Mouse (Mus musculus): Measurements from ENCODE around the gene Rab5c.

DNA sequence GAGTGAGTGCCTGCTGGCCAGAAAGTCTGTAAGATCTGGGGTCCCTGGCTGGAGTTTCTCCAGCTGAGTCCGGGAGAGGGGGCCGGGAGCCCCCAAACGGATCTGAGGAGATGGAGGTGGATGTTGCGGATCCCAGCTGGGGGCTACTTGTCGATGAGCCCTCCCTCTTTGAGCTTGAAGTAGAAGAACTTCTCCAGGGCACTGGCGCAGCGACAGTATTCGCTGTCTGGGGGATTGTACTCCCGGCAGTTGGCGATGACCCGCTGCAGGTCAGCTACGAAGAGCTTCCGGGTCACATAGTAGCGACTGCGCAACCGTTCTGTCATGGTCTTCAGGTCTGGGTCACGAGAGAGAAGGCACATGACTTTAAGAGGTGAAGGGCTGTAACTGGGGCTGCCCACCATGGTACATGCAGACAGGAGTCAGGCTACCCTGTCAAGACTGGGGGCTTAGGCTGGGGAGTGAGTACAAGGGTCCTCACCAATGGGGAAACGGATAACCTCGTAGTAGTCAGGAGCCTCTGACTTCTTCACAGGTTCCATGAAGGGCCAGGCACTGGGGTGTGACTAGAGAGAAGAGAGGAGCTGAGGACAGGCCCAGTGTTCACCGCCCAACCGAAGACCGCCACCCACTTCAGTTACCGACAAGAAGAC, 32.8 kb downstream of the Rab5c start:
- TF ChIP-seq CTCF (IDR thresholded peaks at IDR 0.05; ENCODE audit: low read depth) (no peak), EP300 (IDR thresholded peaks at IDR 0.05; ENCODE audit: low read depth) (no peak)

Measured in liver, embryonic 14.5 days (tissue).